Mouse (Mus musculus) limb, embryonic 14.5 days (tissue): ENCODE results near the gene Olfr1039. TPM values are rescaled to one million over a fixed set of nuclear protein-coding genes. Genes with fewer than 3 reads are reported as not detected.
"Not testable (repeated sequence)": the region's sequence is repeated elsewhere in the genome, so short reads cannot be mapped to it uniquely, and the experiment has no call there.

Experiments
- ATAC-seq: fragments of 200-750 bp; cut with Nextera tagmentation; 2 replicates; pipeline ENCODE4 v1.8.0; 2017; ENCODE audit warnings: low read depth, moderate number of reproducible peaks, moderate TSS enrichment; ENCODE audit not compliant: low FRiP score
- DNase-seq: peaks from one replicate; pipeline ENCODE4 v3.0.0-alpha.2; 2015; ENCODE audit warnings: low spot score
- H3K27ac ChIP-seq: fragments of 300-500 bp; sonication (generic); replicated peaks from 2 replicates; pipeline ENCODE4 v1.5.1; 2014; ENCODE audit warnings: low read depth, mild to moderate bottlenecking, low read length, moderate library complexity, mixed read lengths
- H3K27me3 ChIP-seq: fragments of 300-500 bp; sonication (generic); 2 replicates; pipeline ENCODE4 v1.6.1; 2014; ENCODE audit warnings: low read length, mixed read lengths; ENCODE audit not compliant: control insufficient read depth, insufficient read depth
- H3K36me3 ChIP-seq: fragments of 300-500 bp; sonication (generic); 2 replicates; pipeline ENCODE4 v1.6.1; 2014; ENCODE audit warnings: mild to moderate bottlenecking, low read length, moderate library complexity, mixed read lengths; ENCODE audit not compliant: control insufficient read depth, insufficient read depth
- H3K4me1 ChIP-seq: fragments of 300-500 bp; sonication (generic); 2 replicates; pipeline ENCODE4 v1.6.1; 2014; ENCODE audit warnings: antibody characterized with exemption, low read length, mixed read lengths; ENCODE audit not compliant: control insufficient read depth, insufficient read depth
- H3K4me2 ChIP-seq: fragments of 300-500 bp; sonication (generic); replicated peaks from 2 replicates; pipeline ENCODE4 v1.6.1; 2014; ENCODE audit warnings: low read depth, mild to moderate bottlenecking, low read length, moderate library complexity; ENCODE audit not compliant: severe bottlenecking
- H3K4me3 ChIP-seq: fragments of 300-500 bp; sonication (generic); replicated peaks from 2 replicates; pipeline ENCODE4 v1.5.1; 2014; ENCODE audit warnings: low read length
- H3K9ac ChIP-seq: fragments of 300-500 bp; sonication (generic); 2 replicates; pipeline ENCODE4 v1.6.1; 2014; ENCODE audit warnings: mild to moderate bottlenecking, low read depth, low read length, moderate library complexity; ENCODE audit not compliant: severe bottlenecking
- H3K9me3 ChIP-seq: fragments of 300-500 bp; sonication (generic); 2 replicates; pipeline ENCODE4 v1.6.1; 2016; ENCODE audit warnings: low read length; ENCODE audit not compliant: control insufficient read depth
- POLR2A ChIP-seq: fragments of 200-500 bp; IDR thresholded peaks from 2 replicates; pipeline ENCODE4 v1.8.0; 2012; ENCODE audit warnings: inconsistent platforms, mild to moderate bottlenecking, moderate library complexity, borderline replicate concordance; ENCODE audit not compliant: insufficient read depth, insufficient read length; ENCODE audit errors: extremely low read depth
- WGBS: fragments of 180-500 bp; shearing (Covaris S2); extraction: QIAGEN DNeasy Blood & Tissue Kit; methylation state at CpG from one replicate; pipeline ENCODE4 v1.1.7; 2014; 5-methylcytosine and 5-hydroxymethylcytosine counted together
- polyA plus RNA-seq, 2 experiments: library from polyadenylated mRNA; depleted of rRNA in 1 of 2; stranded (reverse) in 1 of 2; unstranded in 1 of 2; fragments of >200 nt; fragmentation: Nextera tagmentation in 1 of 2; extraction: Ambion mirVana in 1 of 2; gene quantifications; 2 replicates each; pipeline versions ENCODE4 v1.2.1 to v1.2.3; 2012 to 2014

The Olfr1039 gene
- not detected in 2 replicates for polyA plus RNA-seq (2012; rRNA removed)
- polyA plus RNA-seq (2014; fragmentation: Nextera tagmentation; extraction: Ambion mirVana) = not detected in 2 replicates

DNA sequence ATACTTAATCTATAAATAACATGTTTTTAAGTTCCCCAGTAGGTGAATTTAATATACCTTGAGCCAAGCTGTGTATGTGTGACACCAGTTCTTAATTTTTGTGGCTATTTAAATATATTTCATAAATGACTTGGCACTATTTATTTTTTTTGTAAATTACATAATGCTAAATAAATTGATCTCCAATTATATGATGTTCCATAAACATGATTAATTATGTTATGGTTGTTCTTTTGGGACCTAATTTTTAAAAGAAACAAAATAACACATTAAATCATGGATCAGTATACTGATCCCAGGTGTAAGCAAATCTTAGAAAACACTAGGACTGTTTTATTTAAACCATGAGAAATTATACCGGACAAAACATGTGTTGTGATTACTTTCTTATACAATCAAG lies at the start of gene Olfr1039:
TSS of gene Olfr1039 (minus strand) at position 101 of the 400 bp plus-strand sequence.
- DNase-seq (no peak), ATAC-seq (no peak)
- Histone ChIP-seq H3K9me3 (no peaks in the 10 kb centered on the region), H3K4me3 (no peak within 1 kb of the TSS), H3K27ac (no peak within 1 kb of the TSS), H3K27me3 (no peaks in the 10 kb centered on the region), H3K4me1 (no peaks in the 10 kb centered on the region), H3K4me2 (no peak within 1 kb of the TSS), H3K9ac (no peak within 1 kb of the TSS), H3K36me3 (no peaks in the 10 kb centered on the region)
- TF ChIP-seq POLR2A = no peak
- WGBS = 93% methylated on average over 1 of the region's 1 CpGs

DNA sequence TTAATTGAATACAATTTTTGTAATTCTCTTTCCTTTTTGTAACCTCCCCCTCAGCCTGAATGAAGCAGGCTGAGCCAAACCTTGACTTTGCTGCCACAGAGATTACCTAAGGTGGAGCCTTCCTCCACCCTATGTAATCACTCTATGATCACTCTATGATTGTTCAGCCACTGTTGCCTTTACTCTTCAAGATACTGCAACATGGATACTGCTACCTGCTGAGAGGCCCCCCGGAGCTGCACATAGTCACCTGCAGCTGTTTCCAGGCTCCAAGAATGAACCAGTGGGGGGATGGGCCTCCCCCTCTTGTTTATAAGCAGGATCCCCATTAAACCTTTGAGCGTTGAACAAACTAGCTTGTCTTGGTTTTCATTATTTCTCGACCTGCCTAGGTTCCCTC lies 44.2 kb upstream of the Olfr1039 start:
- no peaks in the 10 kb centered on the region for H3K36me3 ChIP-seq
- no peak for DNase-seq
- no peak for ATAC-seq
- H3K9ac ChIP-seq = no peak overlapping the region
- no peak for TF ChIP-seq POLR2A
- H3K27me3 ChIP-seq = no peaks in the 10 kb centered on the region
- no peak overlapping the region for H3K4me3 ChIP-seq
- no peak overlapping the region for H3K27ac ChIP-seq
- WGBS = 69% methylated on average over 3 of the region's 3 CpGs
- H3K9me3 ChIP-seq = no peaks in the 10 kb centered on the region
- no peaks in the 10 kb centered on the region for H3K4me1 ChIP-seq
- H3K4me2 ChIP-seq = no peak overlapping the region

DNA sequence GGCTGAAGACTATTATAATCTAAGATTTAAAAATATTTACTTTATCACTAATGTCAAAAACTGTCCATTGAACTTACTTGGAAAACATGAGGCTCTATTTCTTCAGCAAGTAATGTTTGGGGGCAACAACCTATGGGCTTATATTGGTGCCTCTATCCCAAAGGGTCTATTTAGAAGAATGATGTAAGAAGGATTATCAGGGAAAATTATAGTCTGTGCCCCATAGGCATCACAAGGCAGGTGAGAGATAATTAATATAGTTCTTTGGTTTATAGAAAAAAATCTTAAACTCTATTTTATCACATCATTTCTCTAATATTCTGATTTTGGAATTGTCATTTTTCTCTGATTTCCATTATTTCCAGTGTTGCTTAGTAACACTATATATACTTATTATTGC lies 42.0 kb upstream of the Olfr1039 start, which contains the start of gene Olfr1044:
TSS of gene Olfr1044 (minus strand) at position 101 of the 400 bp plus-strand sequence.
- DNase-seq = no peak
- H3K4me3 ChIP-seq = no peak within 1 kb of the TSS
- H3K27ac ChIP-seq = no peak within 1 kb of the TSS
- H3K36me3 ChIP-seq = no peaks in the 10 kb centered on the region
- TF ChIP-seq POLR2A = no peak
- H3K9me3 ChIP-seq = no peaks in the 10 kb centered on the region
- no peak for ATAC-seq
- no peaks in the 10 kb centered on the region for H3K27me3 ChIP-seq
- H3K4me1 ChIP-seq = no peaks in the 10 kb centered on the region
- H3K4me2 ChIP-seq = no peak within 1 kb of the TSS
- H3K9ac ChIP-seq = no peak within 1 kb of the TSS

DNA sequence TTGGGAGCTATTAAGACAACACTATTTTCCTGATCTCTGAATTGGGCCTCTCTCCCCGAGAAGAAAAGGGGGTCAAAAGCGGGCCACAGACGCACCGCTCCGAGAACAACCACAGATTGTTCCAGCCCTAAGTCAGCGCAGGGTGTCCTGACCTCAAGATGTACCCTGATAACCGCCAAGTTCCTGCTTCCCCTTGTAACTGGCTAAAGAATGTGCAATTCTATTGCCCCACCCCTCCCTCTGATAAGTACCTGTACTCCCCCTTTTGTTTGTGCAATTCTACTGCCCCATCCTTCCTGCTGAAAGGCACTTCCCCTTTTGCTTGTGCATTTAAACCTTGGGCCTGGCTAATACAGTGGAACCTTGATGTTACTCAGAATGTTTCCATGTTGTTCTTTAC lies 39.7 kb upstream of the Olfr1039 start:
- not testable (repeated sequence) for H3K4me3 ChIP-seq, H3K27me3 ChIP-seq, ATAC-seq, H3K9ac ChIP-seq, H3K27ac ChIP-seq, H3K4me1 ChIP-seq, DNase-seq, H3K9me3 ChIP-seq, H3K36me3 ChIP-seq, H3K4me2 ChIP-seq
- 86% methylated on average over 7 of the region's 7 CpGs for WGBS

DNA sequence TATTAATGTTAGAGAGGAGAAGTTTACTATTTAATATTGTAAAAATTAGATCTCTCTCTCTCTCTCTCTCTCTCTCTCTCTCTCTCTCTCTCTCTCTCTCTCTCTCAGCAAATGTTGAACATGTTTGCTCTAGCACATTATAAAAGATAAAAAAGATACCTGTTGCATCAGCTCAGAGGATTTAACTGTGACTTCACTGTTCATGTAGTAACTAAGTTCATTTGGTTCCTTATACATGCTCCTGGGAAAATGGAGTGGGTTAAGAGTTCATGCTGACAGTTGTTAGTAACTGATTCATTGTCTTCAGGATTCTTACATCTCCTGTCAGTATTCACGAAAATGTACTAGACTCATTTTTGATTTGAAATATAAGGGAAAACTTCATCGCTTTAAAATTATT lies 31.7 kb upstream of the Olfr1039 start, which contains the start of gene Olfr1043:
TSS of gene Olfr1043 (minus strand) at position 101 of the 400 bp plus-strand sequence.
- H3K4me2 ChIP-seq = no peak within 1 kb of the TSS
- H3K9ac ChIP-seq = no peak within 1 kb of the TSS
- no peak within 1 kb of the TSS for H3K4me3 ChIP-seq
- no peak for TF ChIP-seq POLR2A
- no peaks in the 10 kb centered on the region for H3K27me3 ChIP-seq
- H3K36me3 ChIP-seq = no peaks in the 10 kb centered on the region
- ATAC-seq (no peak), DNase-seq (no peak)
- WGBS = 84% methylated on average over 2 of the region's 2 CpGs
- H3K9me3 ChIP-seq = no peaks in the 10 kb centered on the region
- H3K4me1 ChIP-seq = no peaks in the 10 kb centered on the region
- no peak within 1 kb of the TSS for H3K27ac ChIP-seq

DNA sequence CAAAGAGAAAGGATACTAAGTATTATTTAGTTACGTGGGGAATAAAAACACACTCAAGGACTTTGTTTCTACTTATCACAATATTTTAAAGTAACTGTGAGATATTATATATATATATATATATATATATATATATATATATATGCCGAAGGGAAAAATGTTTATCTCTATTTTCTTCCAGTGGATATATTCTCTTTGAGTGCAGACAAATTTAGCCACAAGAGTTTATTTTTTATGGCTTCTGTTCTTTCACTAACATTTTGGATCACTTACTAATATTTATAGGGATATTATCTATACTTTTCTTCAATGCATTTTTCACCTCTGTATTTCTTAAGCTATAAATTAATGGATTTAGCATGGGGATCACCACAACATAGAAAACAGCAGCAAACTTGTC lies 26.0 kb upstream of the Olfr1039 start, which contains the start of gene Olfr1042:
TSS of gene Olfr1042 (minus strand) at position 101 of the 400 bp plus-strand sequence.
- H3K4me1 ChIP-seq = no peaks in the 10 kb centered on the region
- no peak within 1 kb of the TSS for H3K4me2 ChIP-seq
- no peak within 1 kb of the TSS for H3K27ac ChIP-seq
- 80% methylated on average over 2 of the region's 2 CpGs for WGBS
- no peak within 1 kb of the TSS for H3K4me3 ChIP-seq
- ATAC-seq (no peak), DNase-seq (no peak)
- H3K9me3 ChIP-seq = no peaks in the 10 kb centered on the region
- no peak for TF ChIP-seq POLR2A
- H3K36me3 ChIP-seq = no peaks in the 10 kb centered on the region
- H3K9ac ChIP-seq = no peak within 1 kb of the TSS
- no peaks in the 10 kb centered on the region for H3K27me3 ChIP-seq
